Mouse (Mus musculus): Measurements from ENCODE around the gene Carnmt1.

The Carnmt1 gene

DNA sequence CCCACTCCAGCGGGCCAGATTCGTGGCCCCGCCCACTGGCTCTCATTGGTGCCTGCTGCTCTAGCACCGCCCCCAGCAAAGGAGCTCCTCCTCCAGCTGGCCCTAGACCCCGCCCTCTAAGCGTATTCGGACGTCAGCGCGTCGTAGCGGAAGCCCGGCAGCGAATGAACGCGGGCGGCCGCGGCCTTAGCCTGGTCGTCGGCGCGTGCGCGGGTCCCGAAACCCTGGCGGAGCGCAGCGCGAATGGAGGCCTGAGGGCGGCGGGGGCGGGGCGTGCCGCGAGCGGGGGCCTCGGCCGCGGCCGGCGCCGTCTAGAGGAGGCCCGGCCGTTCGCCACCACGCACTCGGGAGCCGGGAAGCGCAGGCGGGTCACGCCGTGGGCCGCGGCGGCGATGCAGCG lies at the start of gene Carnmt1:
Carnmt1 (plus strand) TSS at position 157 of the 400 bp plus-strand sequence.
- peak; percentile 99 for DNase-seq (ENCODE audit: low spot score)

DNA sequence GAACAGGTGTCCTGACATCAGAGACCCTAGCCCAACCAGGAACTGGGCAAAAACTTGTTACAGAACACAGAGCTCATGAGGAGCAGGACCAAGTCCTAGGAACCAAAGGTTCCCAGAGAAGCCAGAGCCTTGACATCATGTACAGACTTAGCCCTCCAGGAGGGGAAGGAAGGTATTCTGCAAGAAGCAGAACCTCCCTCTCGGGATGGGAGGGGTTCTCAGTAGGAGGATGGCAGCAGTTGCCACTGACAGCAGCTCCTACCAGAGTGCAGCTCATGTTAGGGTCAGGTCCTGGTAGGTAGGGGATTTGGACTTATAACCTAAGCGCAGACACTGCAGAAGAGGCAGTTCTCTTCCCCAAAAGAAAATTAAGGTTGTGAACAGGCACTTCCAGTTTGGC lies 46.7 kb upstream of the Carnmt1 start:
- no peak for DNase-seq (ENCODE audit: low spot score)

DNA sequence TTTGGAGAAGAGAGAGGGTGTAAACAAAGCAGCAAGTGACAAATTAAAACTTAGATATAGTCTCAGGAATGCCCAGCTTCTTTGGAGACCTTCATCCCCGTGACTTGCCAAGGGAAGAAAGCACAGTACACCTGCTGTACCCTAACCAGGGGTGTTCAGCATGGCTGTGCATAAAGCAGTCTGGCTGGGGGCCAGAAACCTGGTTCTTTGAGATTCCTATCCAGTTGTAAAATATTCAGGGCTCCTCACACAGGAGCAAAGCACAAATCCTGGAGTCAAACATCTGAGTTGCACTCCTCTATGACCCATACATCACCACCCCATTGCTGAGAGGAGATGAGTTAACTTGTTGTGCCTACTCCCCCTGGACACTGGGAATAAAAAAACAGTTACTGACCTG lies 41.0 kb upstream of the Carnmt1 start:
- no peak for DNase-seq (ENCODE audit: low spot score)

DNA sequence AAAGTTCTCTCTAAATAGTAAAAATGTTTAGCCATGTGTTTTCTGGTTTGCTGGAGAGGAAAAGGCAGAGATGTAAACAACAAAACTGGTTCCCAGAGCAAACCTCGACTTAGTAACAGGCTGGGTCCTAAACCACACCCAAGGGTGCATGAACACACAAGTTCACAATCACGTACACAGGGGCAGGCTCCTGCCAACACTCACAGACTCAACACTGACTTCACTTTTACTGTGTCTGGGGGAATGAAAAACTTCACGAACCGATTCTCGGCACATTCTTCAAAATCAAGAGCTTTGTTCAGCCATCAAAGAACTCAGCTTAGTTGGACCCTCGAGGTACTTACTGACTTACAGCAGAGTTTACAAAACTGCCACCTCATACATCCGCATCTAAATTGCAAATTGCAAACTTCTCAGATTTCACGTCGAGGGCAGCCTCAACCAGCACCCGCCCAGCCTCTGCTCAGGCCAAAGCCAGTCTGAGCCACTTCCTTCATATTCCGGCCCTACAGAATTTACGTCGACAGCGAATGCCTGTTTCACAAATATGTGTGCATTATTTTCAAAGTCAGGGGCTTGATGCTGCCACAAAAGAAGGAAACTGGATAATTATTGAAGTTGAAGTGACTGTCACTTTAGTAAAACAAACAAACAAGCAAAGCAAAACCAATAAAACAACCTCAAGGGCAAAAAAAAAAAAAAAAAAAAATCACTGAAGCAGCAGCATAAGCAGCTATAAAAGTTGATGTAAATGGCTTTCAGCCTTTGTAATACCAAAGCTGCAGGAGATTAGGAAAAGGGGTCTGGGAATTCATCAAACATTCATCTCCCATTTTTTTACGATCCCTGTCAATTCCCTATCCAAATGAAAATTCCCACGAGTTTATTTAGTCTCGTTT lies 40.1 kb upstream of the Carnmt1 start:
- DNase-seq (ENCODE audit: low spot score) = no peak

DNA sequence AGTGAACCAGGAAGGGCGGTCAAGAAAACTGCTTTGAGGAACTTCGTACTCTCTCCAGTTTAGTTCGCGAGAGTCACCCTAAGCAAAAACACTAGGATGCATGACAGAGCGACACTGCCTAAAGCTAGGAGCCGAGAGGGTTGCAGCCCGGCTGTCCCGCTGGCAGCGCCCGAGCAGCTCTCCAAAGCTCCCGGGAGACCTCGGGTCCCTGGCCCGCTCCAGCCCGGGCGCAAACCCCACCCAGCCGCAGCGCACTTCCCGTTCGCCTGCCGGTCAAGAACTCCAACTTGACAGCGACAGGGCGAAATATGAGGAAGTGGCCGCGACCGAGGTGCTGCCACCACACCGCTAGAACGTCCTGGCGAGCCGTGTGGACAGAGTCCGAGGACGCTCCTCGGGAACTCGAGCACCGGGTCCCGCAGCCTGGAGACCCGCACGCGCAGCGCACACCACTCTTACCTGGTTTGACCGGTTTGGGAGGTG lies 39.4 kb upstream of the Carnmt1 start:
- DNase-seq (ENCODE audit: low spot score) = peak; percentile 80

DNA sequence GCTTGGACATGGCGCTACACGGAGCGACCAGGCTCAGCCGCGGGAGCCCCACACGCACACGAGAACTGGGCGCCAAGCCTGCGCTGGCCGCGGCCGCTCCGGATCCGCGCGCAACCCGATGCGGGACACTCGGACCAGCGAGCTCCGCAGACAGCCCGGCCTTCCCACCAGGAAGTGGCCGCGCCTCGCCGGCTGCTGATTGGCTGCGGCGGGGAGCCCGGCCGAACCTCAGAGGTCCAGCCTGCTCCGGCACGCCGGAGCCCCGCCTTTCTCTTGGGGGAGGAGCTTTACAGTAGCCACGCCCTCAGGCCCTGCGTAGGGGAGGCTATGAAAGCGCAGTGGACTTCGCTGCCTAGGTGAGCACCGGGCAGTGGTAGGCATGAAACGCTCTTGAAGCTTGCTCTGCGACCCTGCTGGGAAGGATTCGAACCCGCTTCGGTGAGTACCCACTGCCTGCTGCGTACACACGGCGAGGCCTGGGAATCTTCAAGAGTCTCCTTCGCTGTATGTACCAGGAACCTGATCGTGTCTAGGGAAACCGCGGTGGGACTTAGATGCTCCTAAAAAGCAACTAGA lies 38.8 kb upstream of the Carnmt1 start, which contains the start of the genes Ostf1 and Nmrk1:
Ostf1 (minus strand) TSS at position 180 of the 576 bp plus-strand sequence.
Nmrk1 (plus strand) TSS at position 307 of the 576 bp plus-strand sequence.
- peak; percentile 98 for DNase-seq (ENCODE audit: low spot score)

DNA sequence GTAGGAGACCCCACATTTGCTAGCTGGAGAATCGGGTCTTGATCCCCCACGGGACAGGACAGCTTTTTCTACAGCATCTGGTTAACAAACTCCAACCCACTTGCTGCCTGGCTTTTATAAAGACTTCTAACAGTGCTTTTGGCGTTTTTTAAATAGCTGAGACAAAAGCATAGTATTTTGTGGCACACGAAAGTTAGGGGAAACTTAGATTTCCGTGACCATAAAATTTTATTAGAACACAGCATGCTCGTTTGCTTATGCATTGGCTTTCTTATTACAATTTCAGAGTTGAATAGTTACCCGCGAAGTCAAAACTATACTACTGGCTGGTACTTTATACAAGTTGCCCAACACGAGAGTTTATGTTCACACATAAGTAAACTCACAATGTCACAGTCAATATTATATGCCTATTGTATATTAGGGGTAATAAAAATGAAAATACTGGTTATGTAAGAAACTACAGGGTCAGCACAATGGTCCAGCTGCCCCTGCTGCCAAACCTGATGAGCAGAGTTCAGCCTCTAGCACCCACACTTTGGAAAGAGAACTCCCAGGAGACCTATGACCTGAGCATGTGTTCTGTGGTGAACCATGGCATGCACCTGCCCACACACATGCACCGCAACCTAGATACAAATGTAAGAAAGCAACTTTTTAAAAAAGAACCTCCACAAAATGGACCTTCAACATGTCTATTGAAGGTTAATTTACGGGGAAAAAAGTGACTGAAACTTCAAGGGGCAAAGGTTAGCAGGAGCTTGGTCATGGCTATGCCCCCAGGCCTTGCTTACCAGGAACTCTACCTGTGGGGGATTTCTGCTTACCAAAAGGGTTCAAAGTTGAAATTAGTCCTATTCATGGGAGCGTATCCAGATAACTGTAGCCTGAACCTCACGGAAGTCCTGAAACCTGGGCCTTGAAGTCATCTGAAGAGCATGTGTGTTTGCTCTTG lies 38.1 kb upstream of the Carnmt1 start:
- no peak for DNase-seq (ENCODE audit: low spot score)

DNA sequence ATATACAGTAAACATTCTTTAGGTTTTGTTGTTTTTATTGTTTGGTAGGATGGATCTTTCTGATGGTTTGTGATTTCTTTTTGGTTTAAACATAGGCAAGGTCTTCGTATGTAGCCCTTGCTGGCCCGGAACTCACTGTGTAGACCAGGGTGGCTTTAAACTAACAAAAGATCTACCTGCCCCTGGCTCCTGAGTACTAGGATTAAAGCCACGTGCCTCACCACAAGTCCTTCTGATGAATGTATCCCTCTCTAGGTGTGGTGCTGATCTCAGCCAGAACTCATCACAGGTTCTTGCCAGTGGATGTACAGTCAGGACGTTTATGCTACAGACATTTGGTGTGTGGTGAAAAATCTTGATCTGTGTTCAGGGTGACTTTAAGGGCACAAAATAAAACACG lies 32.6 kb upstream of the Carnmt1 start:
- no peak for DNase-seq (ENCODE audit: low spot score)

DNA sequence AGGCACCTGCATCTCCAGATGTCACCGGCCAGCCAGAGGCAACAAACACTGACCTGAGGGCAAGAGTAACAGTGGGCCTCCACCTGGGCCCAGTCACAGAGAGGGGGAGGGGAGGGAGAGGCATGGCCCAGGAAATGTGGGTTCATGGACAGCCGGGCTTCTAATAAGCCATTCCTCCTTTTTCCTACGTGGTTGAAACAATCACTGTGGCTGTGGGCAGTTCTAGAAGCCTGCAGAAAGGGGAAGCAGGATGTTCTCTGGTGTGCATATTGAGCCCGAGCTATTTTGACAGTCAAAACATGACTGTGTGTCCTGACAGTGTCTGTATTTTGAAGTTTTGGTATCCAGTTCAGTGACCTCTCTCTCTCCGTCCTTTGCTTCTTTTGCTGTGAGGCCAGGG lies 31.6 kb upstream of the Carnmt1 start:
- no peak for DNase-seq (ENCODE audit: low spot score)

DNA sequence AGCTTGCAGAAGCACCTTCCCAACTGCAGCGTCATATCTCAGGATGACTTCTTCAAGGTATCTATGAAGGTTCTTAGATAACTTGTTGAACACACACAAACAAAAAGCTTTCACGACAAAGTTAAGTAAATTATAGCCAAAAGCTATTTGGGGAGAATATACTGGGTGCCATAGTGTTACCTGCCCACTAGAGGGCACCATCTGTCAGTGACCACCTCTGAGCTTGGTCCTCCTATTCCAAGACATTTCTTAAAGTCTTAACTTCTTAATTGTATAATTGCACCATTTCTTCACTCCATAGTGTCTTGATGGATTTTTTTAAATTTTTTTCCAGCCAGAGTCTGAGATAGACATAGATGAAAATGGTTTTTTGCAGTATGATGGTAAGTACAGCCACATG lies 31.0 kb upstream of the Carnmt1 start:
- no peak for DNase-seq (ENCODE audit: low spot score)

DNA sequence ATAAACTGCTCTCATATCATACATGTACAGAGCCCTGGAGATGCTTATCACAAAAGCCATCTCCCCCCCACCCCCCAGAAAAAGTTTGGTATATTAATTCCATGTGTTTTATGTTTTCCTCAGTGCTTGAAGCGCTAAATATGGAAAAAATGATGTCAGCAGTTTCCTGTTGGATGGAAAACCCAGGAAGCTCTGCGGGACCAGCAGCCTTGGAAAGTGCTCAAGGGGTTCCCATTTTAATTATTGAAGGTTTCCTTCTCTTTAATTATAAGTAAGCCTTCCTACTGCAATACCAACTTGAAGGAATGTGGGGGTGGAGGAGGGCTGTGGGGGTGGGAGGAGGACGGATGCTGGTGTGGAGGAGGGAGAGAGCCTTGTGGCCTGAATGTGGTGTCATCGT lies 29.6 kb upstream of the Carnmt1 start:
- no peak for DNase-seq (ENCODE audit: low spot score)

DNA sequence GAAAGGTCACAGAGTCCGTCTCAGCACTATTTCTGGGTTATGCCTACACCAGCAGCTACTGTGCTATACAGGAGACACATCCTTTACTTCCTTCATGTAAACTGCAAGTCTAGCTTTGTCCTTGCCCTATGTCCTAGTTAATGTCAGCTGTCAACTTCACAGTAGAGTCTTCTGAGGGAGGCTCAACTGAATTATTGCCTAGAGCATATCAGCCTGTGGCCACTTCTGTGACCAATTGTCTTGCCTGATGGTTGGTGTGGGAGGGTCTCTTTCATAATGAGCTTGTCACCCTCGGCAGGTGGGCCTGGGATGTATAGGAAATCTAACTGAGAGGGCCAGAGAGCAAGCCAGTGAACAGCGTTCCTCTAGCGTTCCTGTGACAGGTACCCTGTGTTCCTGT lies 27.2 kb upstream of the Carnmt1 start:
- no peak for DNase-seq (ENCODE audit: low spot score)

DNA sequence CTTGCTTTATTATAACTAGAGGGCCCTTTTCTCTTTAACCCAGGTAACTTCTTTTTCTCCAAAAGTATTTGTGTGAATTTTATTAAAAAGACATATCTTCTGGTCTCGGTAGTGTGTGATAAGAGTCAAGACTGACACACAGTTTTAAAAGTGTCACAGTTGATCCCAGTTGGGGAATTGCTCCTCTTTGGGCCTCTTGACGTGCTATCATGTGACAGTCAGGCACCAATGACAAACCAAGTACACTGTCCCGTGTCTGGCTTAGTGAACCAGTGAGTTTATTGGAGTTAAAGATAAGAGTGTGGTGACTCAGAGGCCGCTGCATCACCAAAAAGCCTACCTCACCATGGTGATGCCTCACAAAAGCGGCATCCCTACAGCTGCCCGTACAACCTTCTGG lies 26.5 kb upstream of the Carnmt1 start:
- DNase-seq (ENCODE audit: low spot score) = no peak

DNA sequence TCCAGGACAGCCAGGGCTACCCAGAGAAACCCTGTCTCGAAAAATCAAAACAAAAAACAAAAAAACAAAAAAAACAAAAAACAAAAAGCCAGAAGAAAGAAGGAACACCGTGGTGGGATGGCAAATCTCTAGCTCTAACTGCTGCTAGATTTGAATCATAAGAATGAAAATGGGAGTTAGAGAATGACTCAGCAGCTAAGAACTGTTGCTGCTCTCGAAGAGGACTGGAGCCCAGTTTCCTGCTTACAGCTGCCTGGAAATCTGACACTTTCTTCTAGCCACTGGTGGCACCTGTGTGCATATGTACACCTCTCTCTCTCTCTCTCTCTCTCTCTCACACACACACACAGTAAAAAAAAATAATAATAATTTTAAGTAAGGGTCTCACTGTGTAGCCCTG lies 24.2 kb upstream of the Carnmt1 start:
- no peak for DNase-seq (ENCODE audit: low spot score)

DNA sequence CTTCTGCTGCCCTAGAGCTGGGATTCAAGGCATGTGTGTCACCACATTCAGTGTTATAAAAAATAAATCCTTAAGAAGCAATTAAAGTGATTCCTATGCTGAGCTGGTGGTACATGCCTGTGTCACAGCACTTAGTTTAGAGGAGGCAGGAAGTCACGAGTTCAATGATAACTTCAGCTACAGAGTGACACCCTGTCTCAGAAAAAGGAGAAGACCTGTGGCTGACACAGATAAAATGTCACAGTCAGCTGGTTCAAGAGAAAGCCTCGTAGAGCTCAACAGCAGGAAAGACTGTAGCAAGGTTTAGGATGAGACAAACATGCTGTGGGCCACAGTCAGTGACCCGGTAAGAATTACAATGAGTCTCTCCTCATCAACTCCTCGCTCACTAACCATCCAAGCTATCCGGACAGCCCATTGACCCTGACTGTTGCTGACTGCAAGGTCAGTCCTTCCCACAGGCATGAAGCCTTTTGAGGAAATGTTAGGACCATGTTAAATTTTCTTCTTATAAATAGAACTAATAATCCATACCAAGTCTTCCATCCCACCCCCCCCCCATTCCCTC lies 23.6 kb upstream of the Carnmt1 start:
- no peak for DNase-seq (ENCODE audit: low spot score)

DNA sequence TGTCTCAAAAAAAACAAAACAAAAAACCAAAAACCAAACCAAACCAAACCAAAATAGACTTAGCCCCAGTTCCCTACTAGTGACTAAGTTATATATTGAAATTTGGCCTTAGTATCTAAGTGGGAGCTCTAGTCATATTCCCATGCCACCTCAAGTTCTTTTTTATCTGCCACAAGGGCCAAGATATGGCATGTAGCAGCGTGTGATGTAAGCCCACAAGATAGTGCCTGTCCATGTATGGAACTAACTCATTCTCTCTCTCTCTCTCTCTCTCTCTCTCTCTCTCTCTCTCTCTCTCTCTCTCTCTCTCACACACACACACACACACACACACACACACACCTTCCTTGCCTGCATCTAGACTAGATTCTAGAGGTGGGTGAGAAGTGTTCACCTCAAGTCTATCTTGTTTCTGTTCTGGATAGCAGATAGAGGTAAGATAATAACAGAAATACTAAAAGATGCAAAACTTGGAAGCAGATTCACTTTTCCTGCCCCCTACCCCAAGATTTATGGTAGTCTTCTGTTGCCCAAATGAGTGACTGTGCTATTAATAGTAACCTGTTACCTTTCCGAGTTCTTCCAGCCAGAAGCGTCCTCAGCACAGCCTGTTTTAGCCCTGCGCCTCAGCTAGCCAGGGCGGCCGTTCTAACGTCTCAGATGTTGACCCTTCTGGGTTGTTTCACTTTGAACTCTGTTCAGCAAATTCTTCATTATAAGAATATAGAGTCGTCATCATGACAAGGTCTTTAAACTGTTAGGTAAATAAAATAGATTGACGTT lies 22.6 kb upstream of the Carnmt1 start:
- no peak for DNase-seq (ENCODE audit: low spot score)

DNA sequence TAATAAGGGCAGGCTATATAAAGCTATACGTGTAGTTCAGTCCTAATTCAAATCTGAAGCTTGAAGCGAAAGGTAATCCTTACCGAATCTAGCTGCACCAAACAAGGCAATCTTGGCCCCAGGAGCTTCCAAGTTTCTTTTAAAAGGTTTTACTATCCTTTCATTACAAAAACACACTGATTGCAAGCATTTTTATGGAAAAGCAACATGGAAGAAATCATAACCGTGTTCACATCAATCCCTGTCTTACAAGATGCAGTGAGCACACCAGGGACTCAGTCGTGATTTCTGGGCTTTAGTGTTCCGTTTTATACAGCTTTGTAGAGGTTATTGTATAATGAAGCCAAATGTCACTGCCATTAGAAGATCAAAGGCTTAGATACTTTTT lies 22.0 kb upstream of the Carnmt1 start:
- DNase-seq (ENCODE audit: low spot score) = no peak

DNA sequence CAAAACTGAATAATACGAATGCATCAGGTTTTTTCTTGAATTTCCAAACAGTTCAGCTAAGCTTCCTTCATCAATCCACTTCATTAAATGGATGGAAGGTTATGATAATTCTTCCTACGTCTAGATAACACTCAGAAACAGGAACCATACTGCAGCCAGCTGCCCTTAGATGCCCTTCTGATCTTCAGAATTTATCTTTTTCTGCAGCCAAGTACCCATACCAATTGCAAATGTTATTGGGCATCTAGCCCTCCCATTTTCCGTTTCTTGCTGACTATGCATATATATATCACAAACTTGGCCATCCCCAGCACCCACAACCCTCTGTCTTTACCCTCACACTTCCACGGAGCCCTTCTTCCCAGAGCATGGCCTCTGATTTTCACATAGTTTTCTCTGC lies 20.6 kb upstream of the Carnmt1 start:
- no peak for DNase-seq (ENCODE audit: low spot score)

DNA sequence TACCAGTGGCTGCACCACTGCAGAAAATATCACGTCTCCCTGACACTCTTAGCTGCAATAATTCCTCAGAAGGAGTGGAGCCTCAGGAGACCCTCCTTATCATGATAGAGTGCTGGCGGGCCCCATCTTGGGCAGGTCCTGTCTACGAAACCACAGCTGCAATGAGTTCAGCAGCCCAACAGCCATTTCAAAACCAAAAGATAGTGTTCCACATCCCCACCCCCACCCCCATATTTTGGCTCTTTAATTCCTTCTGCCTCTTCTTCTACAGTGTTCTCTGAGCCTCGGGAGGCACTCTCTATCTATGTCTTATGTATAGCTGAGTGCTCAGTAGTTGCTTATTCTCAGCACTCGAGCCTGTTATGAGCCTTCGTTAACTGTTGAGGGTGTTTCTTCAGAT lies 20.1 kb upstream of the Carnmt1 start:
- DNase-seq (ENCODE audit: low spot score) = no peak

DNA sequence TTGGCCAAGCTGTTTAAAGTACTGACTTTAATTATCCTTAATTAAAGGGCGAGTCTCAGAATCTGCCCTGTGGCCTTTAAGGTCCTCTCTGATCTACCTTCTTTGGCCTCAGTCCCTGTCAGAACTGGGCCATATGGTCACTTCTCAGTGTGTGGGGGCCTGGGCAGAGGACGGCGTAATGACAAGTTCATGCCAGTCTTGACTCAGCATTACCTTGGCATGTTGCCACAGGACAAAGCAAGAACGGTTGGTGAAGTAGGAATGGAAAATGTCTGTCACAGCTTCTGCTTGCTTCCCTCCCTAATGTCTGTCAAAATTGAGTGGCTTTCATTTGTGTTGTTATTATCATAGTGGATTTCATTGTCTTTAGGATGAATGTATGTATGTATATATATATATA lies 18.0 kb upstream of the Carnmt1 start:
- DNase-seq (ENCODE audit: low spot score) = no peak

DNA sequence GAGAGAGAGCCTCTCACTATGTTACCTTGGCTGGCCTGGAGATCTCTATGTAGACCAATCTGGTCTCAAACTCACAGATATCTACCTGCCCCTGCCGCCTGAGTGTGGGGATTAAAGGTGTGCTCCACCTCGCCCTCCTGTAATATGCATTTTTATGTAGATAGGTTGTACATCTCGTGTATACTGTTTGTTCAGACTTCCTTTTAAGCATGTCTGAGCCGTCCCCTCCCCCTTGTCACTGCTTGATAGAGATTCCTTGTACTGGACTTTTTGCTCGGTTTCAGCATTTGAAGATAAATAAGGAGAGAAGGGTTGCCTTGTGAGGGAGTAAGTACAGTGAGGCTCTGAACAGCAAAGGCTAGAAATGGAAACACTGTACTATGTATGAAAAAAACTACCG lies 17.5 kb upstream of the Carnmt1 start:
- DNase-seq (ENCODE audit: low spot score) = no peak
